Mouse (Mus musculus) lung, postnatal 0 days (tissue): ENCODE results near the gene Ppp2r5b. TPM values are rescaled to one million over a fixed set of nuclear protein-coding genes. Genes with fewer than 3 reads are reported as not detected.

Experiments
- ATAC-seq: fragments of 200-750 bp; cut with Nextera tagmentation; 2 replicates; pipeline ENCODE4 v1.8.0; 2017; ENCODE audit warnings: moderate library complexity
- DNase-seq: peaks from one replicate; pipeline ENCODE4 v3.0.0-alpha.2; 2016; ENCODE audit warnings: low spot score
- H3K27ac ChIP-seq: fragments of 300-500 bp; sonication (generic); 2 replicates; pipeline ENCODE4 v1.5.1; 2014; ENCODE audit warnings: antibody characterized with exemption, mild to moderate bottlenecking, low read length, mixed read lengths
- H3K27me3 ChIP-seq: fragments of 300-500 bp; sonication (generic); replicated peaks from 2 replicates; pipeline ENCODE4 v1.6.1; 2014; ENCODE audit warnings: low read length, mixed read lengths; ENCODE audit not compliant: insufficient read depth
- H3K36me3 ChIP-seq: fragments of 300-500 bp; sonication (generic); 2 replicates; pipeline ENCODE4 v1.6.1; 2014; ENCODE audit warnings: low read length, mixed read lengths; ENCODE audit not compliant: insufficient read depth
- H3K4me1 ChIP-seq: fragments of 300-500 bp; sonication (generic); 2 replicates; pipeline ENCODE4 v1.6.1; 2014; ENCODE audit warnings: antibody characterized with exemption, low read depth, low read length, mixed read lengths; ENCODE audit not compliant: insufficient read depth
- H3K4me2 ChIP-seq: fragments of 300-500 bp; sonication (generic); replicated peaks from 2 replicates; pipeline ENCODE4 v1.6.1; 2014; ENCODE audit warnings: low read depth, mild to moderate bottlenecking, low read length, moderate library complexity, mixed read lengths
- H3K4me3 ChIP-seq: fragments of 300-500 bp; sonication (generic); 2 replicates; pipeline ENCODE4 v1.5.1; 2014; ENCODE audit warnings: low read depth, low read length
- H3K9ac ChIP-seq: fragments of 300-500 bp; sonication (generic); replicated peaks from 2 replicates; pipeline ENCODE4 v1.6.1; 2014; ENCODE audit warnings: low read depth, mild to moderate bottlenecking
- H3K9me3 ChIP-seq: fragments of 300-500 bp; sonication (generic); 2 replicates; pipeline ENCODE4 v1.6.1; 2016; ENCODE audit warnings: low read length, mixed read lengths
- CTCF ChIP-seq: IDR thresholded peaks from 2 replicates; pipeline ENCODE4 v1.5.1; 2016; ENCODE audit warnings: antibody characterized with exemption, mild to moderate bottlenecking
- EP300 ChIP-seq: IDR thresholded peaks from 2 replicates; pipeline ENCODE4 v1.6.1; 2016; ENCODE audit warnings: antibody characterized with exemption, mild to moderate bottlenecking, control low read depth
- WGBS: fragments of 180-500 bp; shearing (Covaris S2); extraction: QIAGEN DNeasy Blood & Tissue Kit; methylation state at CpG from one replicate; pipeline ENCODE4 v1.1.7; 2014; 5-methylcytosine and 5-hydroxymethylcytosine counted together
- microRNA counts: library from miRNA; unstranded; fragments of <30 nt; microRNA quantifications from one replicate; lab custom pipeline; 2015
- microRNA-seq: library from miRNA; unstranded; fragments of <30 nt; microRNA quantifications from one replicate; pipeline ENCODE4, GENCODE M21; 2016
- polyA plus RNA-seq: library from polyadenylated mRNA; unstranded; fragments of >200 nt; fragmentation: Nextera tagmentation; extraction: Ambion mirVana; gene quantifications from 2 replicates; pipeline ENCODE4 v1.2.1, GENCODE M21; 2015

Ppp2r5b gene
- polyA plus RNA-seq, 1 experiment from 2014 or later = 21.6 TPM

- no peaks in the 10 kb centered on the region for H3K36me3 ChIP-seq
- no peak overlapping the region for H3K4me2 ChIP-seq
- H3K27me3 ChIP-seq = no peaks in the 10 kb centered on the region
- 13% methylated on average over 3 of the region's 3 CpGs for WGBS
- H3K4me3 ChIP-seq = no peak overlapping the region
- no peaks in the 10 kb centered on the region for H3K9me3 ChIP-seq
- no peak overlapping the region for H3K9ac ChIP-seq
- TF ChIP-seq CTCF (no peak), EP300 (no peak)
- H3K27ac ChIP-seq = no peak overlapping the region
- ATAC-seq (no peak), DNase-seq (no peak)
- no peaks in the 10 kb centered on the region for H3K4me1 ChIP-seq
These were observed 53.1 kb downstream of the Ppp2r5b start for GRCm38 (mm10) chr19:6182534-6182933.

- no peak for TF ChIP-seq CTCF
- no peak for TF ChIP-seq EP300
- Histone ChIP-seq H3K36me3 (no peaks in the 10 kb centered on the region), H3K4me1 (no peaks in the 10 kb centered on the region), H3K27ac (no peak overlapping the region), H3K27me3 (no peaks in the 10 kb centered on the region), H3K4me3 (no peak overlapping the region), H3K4me2 (no peak overlapping the region), H3K9ac (no peak overlapping the region), H3K9me3 (no peaks in the 10 kb centered on the region)
- no peak for DNase-seq
- ATAC-seq = no peak
- 12% methylated on average over 5 of the region's 5 CpGs for WGBS
These were observed 54.0 kb downstream of the Ppp2r5b start for GRCm38 (mm10) chr19:6181629-6182028.

- Histone ChIP-seq H3K9ac (no peak overlapping the region), H3K9me3 (no peaks in the 10 kb centered on the region), H3K4me3 (no peak overlapping the region), H3K4me2 (no peak overlapping the region), H3K4me1 (no peaks in the 10 kb centered on the region), H3K27ac (no peak overlapping the region), H3K36me3 (no peaks in the 10 kb centered on the region), H3K27me3 (no peaks in the 10 kb centered on the region)
- ATAC-seq (no peak), DNase-seq (no peak)
- TF ChIP-seq EP300 = no peak
- TF ChIP-seq CTCF = no peak
- 95% methylated on average over 4 of the region's 6 CpGs for WGBS
These were observed 56.9 kb downstream of the Ppp2r5b start for GRCm38 (mm10) chr19:6178775-6179174.

MicroRNAs within 50 kb of the gene (microRNA counts, 519-probe panel; counts per million panel counts)
- 2,150 counts per million, percentile 5 among the panel's probes with 10 or more counts for microRNA mmu-miR-192 (lab: Ali Mortazavi, UCI)

Small RNA genes within 50 kb of the gene (microRNA-seq; reads per million reads assigned to microRNA genes)
- gene Mir192 = 117 reads per million, percentile 51 among the genes with 10 or more reads in this experiment
- gene Mir194-2 = 57.5 reads per million, percentile 43 among the genes with 10 or more reads in this experiment

Other genes with a start within 250 kb of the Ppp2r5b start
- gene Slc22a20, start 249.7 kb downstream of the Ppp2r5b start, polyA plus RNA-seq = not detected in 2 replicates
- 11.9 and 14.3 TPM in 2 replicates for gene Capn1, start 220.0 kb downstream of the Ppp2r5b start, polyA plus RNA-seq
- gene Syvn1, start 189.3 kb downstream of the Ppp2r5b start, polyA plus RNA-seq = 16.3 and 18.7 TPM in 2 replicates
- 36.7 and 37.6 TPM in 2 replicates for gene Mrpl49, start 178.1 kb downstream of the Ppp2r5b start, polyA plus RNA-seq
- gene Fau, start 178.0 kb downstream of the Ppp2r5b start, polyA plus RNA-seq = 784 and 827 TPM in 2 replicates
- 31.2 and 33.9 TPM in 2 replicates for gene Znhit2, start 174.7 kb downstream of the Ppp2r5b start, polyA plus RNA-seq
- 8.1 and 9.5 TPM in 2 replicates for gene Tm7sf2, start 167.5 kb downstream of the Ppp2r5b start, polyA plus RNA-seq
- gene Vps51, start 158.6 kb downstream of the Ppp2r5b start, polyA plus RNA-seq = 48.7 and 52.7 TPM in 2 replicates
- gene Tmem262, start 155.8 kb downstream of the Ppp2r5b start, polyA plus RNA-seq = not detected in 2 replicates
- gene Gm28374, start 153.6 kb downstream of the Ppp2r5b start, polyA plus RNA-seq = 0.35 and 0.62 TPM in 2 replicates
- gene Zfpl1, start 150.9 kb downstream of the Ppp2r5b start, polyA plus RNA-seq = 53.5 and 57.8 TPM in 2 replicates
- gene Cdca5, start 150.9 kb downstream of the Ppp2r5b start, polyA plus RNA-seq = 2.8 TPM in 2 replicates
- not detected in 2 replicates for gene AC131692.1, start 141.5 kb downstream of the Ppp2r5b start, polyA plus RNA-seq
- gene Naaladl1, start 130.1 kb downstream of the Ppp2r5b start, polyA plus RNA-seq = 0.14 TPM in 1 of 2 replicates, not detected in the other
- gene Sac3d1, start 117.2 kb downstream of the Ppp2r5b start, polyA plus RNA-seq = 22.3 and 24.5 TPM in 2 replicates
- 29.7 and 30.8 TPM in 2 replicates for gene Snx15, start 107.6 kb downstream of the Ppp2r5b start, polyA plus RNA-seq
- gene Batf2, start 94.9 kb downstream of the Ppp2r5b start, polyA plus RNA-seq = 0.93 and 1.0 TPM in 2 replicates
- 64.5 and 64.6 TPM in 2 replicates for gene Arl2, start 94.3 kb downstream of the Ppp2r5b start, polyA plus RNA-seq
- 0.10 TPM in 1 of 2 replicates, not detected in the other for gene Majin, start 51.5 kb downstream of the Ppp2r5b start, polyA plus RNA-seq
- 0.49 and 0.55 TPM in 2 replicates for gene Gpha2, start 9.5 kb downstream of the Ppp2r5b start, polyA plus RNA-seq
- gene Atg2a, start 5.8 kb upstream of the Ppp2r5b start, polyA plus RNA-seq = 5.1 and 5.9 TPM in 2 replicates
- 115 and 119 TPM in 2 replicates for gene Ehd1, start 40.9 kb upstream of the Ppp2r5b start, polyA plus RNA-seq
- gene Cdc42bpg, start 70.6 kb upstream of the Ppp2r5b start, polyA plus RNA-seq = 2.8 and 3.2 TPM in 2 replicates
- 42.1 and 42.7 TPM in 2 replicates for gene Men1, start 99.1 kb upstream of the Ppp2r5b start, polyA plus RNA-seq
- gene Map4k2, start 105.3 kb upstream of the Ppp2r5b start, polyA plus RNA-seq = 22.5 and 25.0 TPM in 2 replicates
- 48.1 and 49.5 TPM in 2 replicates for gene Sf1, start 127.8 kb upstream of the Ppp2r5b start, polyA plus RNA-seq
- gene Pygm, start 148.5 kb upstream of the Ppp2r5b start, polyA plus RNA-seq = 20.5 and 32.1 TPM in 2 replicates
- gene Rasgrp2, start 163.5 kb upstream of the Ppp2r5b start, polyA plus RNA-seq = 99.2 and 128 TPM in 2 replicates
- gene Nrxn2, start 182.9 kb upstream of the Ppp2r5b start, polyA plus RNA-seq = 3.8 and 4.7 TPM in 2 replicates